Mouse (Mus musculus): ENCODE measurements at regions not wholly inside any gene's neighbourhood (a gene's known extent, or its start where the extent isn't known, plus 50 kb on each side); places are given as distances from the start of the nearest gene placed in this dataset.
"Not testable (repeated sequence)": the region's sequence is repeated elsewhere in the genome, so short reads cannot be mapped to it uniquely, and the experiment has no call there.

- 93% methylated on average over 2 of the region's 2 CpGs for WGBS
- Histone ChIP-seq H3K4me3 (no peak overlapping the region), H3K9me3 (peaks cover 18% of the 10 kb centered on the region; the same call in 1 of the 2 replicates), H3K4me2 (replicated peaks) (no peak overlapping the region), H3K4me1 (no peaks in the 10 kb centered on the region), H3K36me3 (no peaks in the 10 kb centered on the region), H3K27ac (replicated peaks) (no peak overlapping the region), H3K9ac (replicated peaks) (no peak overlapping the region), H3K27me3 (no peaks in the 10 kb centered on the region)
- ATAC-seq (ENCODE audit: low FRiP score, low read depth) = no peak
These were observed 925.1 kb downstream of the Adam6a start for GRCm38 (mm10) chr12:114468857-114469256.

GRCm38 (mm10) chr12:114472678-114473077 lies 929.0 kb downstream of the Adam6a start:
- not testable (repeated sequence) for H3K36me3 ChIP-seq; ATAC-seq (ENCODE audit: low FRiP score, low read depth); H3K27me3 ChIP-seq; H3K4me2 ChIP-seq (replicated peaks); H3K9ac ChIP-seq (replicated peaks); H3K4me1 ChIP-seq; H3K27ac ChIP-seq (replicated peaks); H3K4me3 ChIP-seq
- H3K9me3 ChIP-seq = peaks cover 16% of the 10 kb centered on the region; the same call in 1 of the 2 replicates

GRCm38 (mm10) chr12:114478741-114479140 lies 935.0 kb downstream of the Adam6a start:
- H3K27me3 ChIP-seq = no peaks in the 10 kb centered on the region
- H3K4me2 ChIP-seq (replicated peaks) = no peak overlapping the region
- no peak overlapping the region for H3K4me3 ChIP-seq
- no peak overlapping the region for H3K9ac ChIP-seq (replicated peaks)
- 80% methylated on average over 3 of the region's 3 CpGs for WGBS
- H3K27ac ChIP-seq (replicated peaks) = no peak overlapping the region
- ATAC-seq (ENCODE audit: low FRiP score, low read depth) = no peak
- no peaks in the 10 kb centered on the region for H3K36me3 ChIP-seq
- H3K4me1 ChIP-seq = no peaks in the 10 kb centered on the region
- H3K9me3 ChIP-seq = peaks cover 17% of the 10 kb centered on the region; the same call in 1 of the 2 replicates

GRCm38 (mm10) chr12:114493500-114494031 lies 949.9 kb downstream of the Adam6a start:
- 66% methylated on average over 2 of the region's 2 CpGs for WGBS
- ATAC-seq (ENCODE audit: low FRiP score, low read depth) = not testable (repeated sequence)

GRCm38 (mm10) chr12:114495741-114496140 lies 952.0 kb downstream of the Adam6a start:
- Histone ChIP-seq H3K27me3 (no peaks in the 10 kb centered on the region), H3K36me3 (no peaks in the 10 kb centered on the region), H3K4me3 (no peak overlapping the region), H3K9me3 (peaks cover 13% of the 10 kb centered on the region), H3K4me2 (replicated peaks) (no peak overlapping the region), H3K27ac (replicated peaks) (no peak overlapping the region), H3K4me1 (no peaks in the 10 kb centered on the region), H3K9ac (replicated peaks) (no peak overlapping the region)
- ATAC-seq (ENCODE audit: low FRiP score, low read depth) = no peak
- WGBS = 50% methylated on average over 2 of the region's 2 CpGs

More at GRCm38 (mm10) chr12:114493500-114494031, 949.9 kb downstream of the Adam6a start:
- H3K4me1 ChIP-seq; H3K27ac ChIP-seq (replicated peaks); H3K9ac ChIP-seq (replicated peaks); H3K36me3 ChIP-seq; H3K27me3 ChIP-seq; H3K4me2 ChIP-seq (replicated peaks); H3K4me3 ChIP-seq: not testable (repeated sequence)
- peaks cover 13% of the 10 kb centered on the region for H3K9me3 ChIP-seq

GRCm38 (mm10) chr12:114513143-114513542 lies 969.4 kb downstream of the Adam6a start:
- 85% methylated on average over 2 of the region's 2 CpGs for WGBS

GRCm38 (mm10) chr12:114542094-114542493 lies 998.4 kb downstream of the Adam6a start:
- not testable (repeated sequence) for H3K4me2 ChIP-seq (replicated peaks); H3K9ac ChIP-seq (replicated peaks); H3K4me3 ChIP-seq; H3K27ac ChIP-seq (replicated peaks); H3K36me3 ChIP-seq; H3K27me3 ChIP-seq; ATAC-seq (ENCODE audit: low FRiP score, low read depth); H3K4me1 ChIP-seq; H3K9me3 ChIP-seq
- WGBS = 65% methylated on average over 1 of the region's 1 CpGs

More at GRCm38 (mm10) chr12:114513143-114513542, 969.4 kb downstream of the Adam6a start:
- H3K27ac ChIP-seq (replicated peaks) = no peak overlapping the region
- no peak overlapping the region for H3K4me3 ChIP-seq
- no peak overlapping the region for H3K4me2 ChIP-seq (replicated peaks)
- no peak for ATAC-seq (ENCODE audit: low FRiP score, low read depth)
- H3K9me3 ChIP-seq = peaks cover 13% of the 10 kb centered on the region
- H3K4me1 ChIP-seq = no peaks in the 10 kb centered on the region
- no peaks in the 10 kb centered on the region for H3K36me3 ChIP-seq
- H3K27me3 ChIP-seq = no peaks in the 10 kb centered on the region
- no peak overlapping the region for H3K9ac ChIP-seq (replicated peaks)

GRCm38 (mm10) chr12:114544931-114545330 lies 1001.2 kb downstream of the Adam6a start:
- WGBS = 66% methylated on average over 1 of the region's 1 CpGs
- H3K9ac ChIP-seq (replicated peaks); H3K27me3 ChIP-seq; H3K27ac ChIP-seq (replicated peaks); H3K36me3 ChIP-seq; H3K4me1 ChIP-seq; H3K4me2 ChIP-seq (replicated peaks); ATAC-seq (ENCODE audit: low FRiP score, low read depth); H3K4me3 ChIP-seq: not testable (repeated sequence)
- peaks cover 23% of the 10 kb centered on the region for H3K9me3 ChIP-seq

GRCm38 (mm10) chr12:114562440-114562839 lies 1018.7 kb downstream of the Adam6a start:
- no peaks in the 10 kb centered on the region for H3K27me3 ChIP-seq
- peaks cover 47% of the 10 kb centered on the region for H3K9me3 ChIP-seq
- no peak overlapping the region for H3K4me3 ChIP-seq
- H3K27ac ChIP-seq (replicated peaks) = no peak overlapping the region
- no peak for ATAC-seq (ENCODE audit: low FRiP score, low read depth)
- no peak overlapping the region for H3K4me2 ChIP-seq (replicated peaks)
- 66% methylated on average over 1 of the region's 1 CpGs for WGBS
- no peak overlapping the region for H3K9ac ChIP-seq (replicated peaks)
- H3K4me1 ChIP-seq = no peaks in the 10 kb centered on the region
- H3K36me3 ChIP-seq = no peaks in the 10 kb centered on the region

GRCm38 (mm10) chr12:114562978-114563377 lies 1019.3 kb downstream of the Adam6a start:
- 61% methylated on average over 5 of the region's 5 CpGs for WGBS
- no peak overlapping the region for H3K4me2 ChIP-seq (replicated peaks)
- H3K36me3 ChIP-seq = no peaks in the 10 kb centered on the region
- no peaks in the 10 kb centered on the region for H3K27me3 ChIP-seq
- H3K4me3 ChIP-seq = no peak overlapping the region
- no peak overlapping the region for H3K9ac ChIP-seq (replicated peaks)
- H3K4me1 ChIP-seq = no peaks in the 10 kb centered on the region
- no peak for ATAC-seq (ENCODE audit: low FRiP score, low read depth)
- H3K9me3 ChIP-seq = peaks cover 47% of the 10 kb centered on the region
- no peak overlapping the region for H3K27ac ChIP-seq (replicated peaks)

- H3K27ac ChIP-seq (replicated peaks) = no peak overlapping the region
- H3K4me1 ChIP-seq = no peaks in the 10 kb centered on the region
- H3K27me3 ChIP-seq = no peaks in the 10 kb centered on the region
- peaks cover 47% of the 10 kb centered on the region for H3K9me3 ChIP-seq
- no peak overlapping the region for H3K9ac ChIP-seq (replicated peaks)
- H3K4me3 ChIP-seq = no peak overlapping the region
- H3K36me3 ChIP-seq = no peaks in the 10 kb centered on the region
- ATAC-seq (ENCODE audit: low FRiP score, low read depth) = no peak
- WGBS = 58% methylated on average over 1 of the region's 1 CpGs
- H3K4me2 ChIP-seq (replicated peaks) = no peak overlapping the region
These were observed 1020.0 kb downstream of the Adam6a start for GRCm38 (mm10) chr12:114563683-114564082.

GRCm38 (mm10) chr12:114564329-114564728 lies 1020.6 kb downstream of the Adam6a start:
- Histone ChIP-seq H3K27ac (replicated peaks) (no peak overlapping the region), H3K9ac (replicated peaks) (no peak overlapping the region), H3K27me3 (no peaks in the 10 kb centered on the region), H3K36me3 (no peaks in the 10 kb centered on the region), H3K9me3 (peaks cover 45% of the 10 kb centered on the region), H3K4me1 (no peaks in the 10 kb centered on the region), H3K4me3 (no peak overlapping the region), H3K4me2 (replicated peaks) (no peak overlapping the region)
- ATAC-seq (ENCODE audit: low FRiP score, low read depth) = no peak
- 71% methylated on average over 2 of the region's 2 CpGs for WGBS

GRCm38 (mm10) chr12:114583371-114583770 lies 1039.7 kb downstream of the Adam6a start:
- H3K36me3 ChIP-seq = no peaks in the 10 kb centered on the region
- no peaks in the 10 kb centered on the region for H3K4me1 ChIP-seq
- peaks cover 37% of the 10 kb centered on the region for H3K9me3 ChIP-seq
- no peak overlapping the region for H3K9ac ChIP-seq (replicated peaks)
- H3K4me2 ChIP-seq (replicated peaks) = no peak overlapping the region
- H3K4me3 ChIP-seq = no peak overlapping the region
- ATAC-seq (ENCODE audit: low FRiP score, low read depth) = no peak
- no peaks in the 10 kb centered on the region for H3K27me3 ChIP-seq
- WGBS = 72% methylated on average over 1 of the region's 1 CpGs
- no peak overlapping the region for H3K27ac ChIP-seq (replicated peaks)

All from midbrain, embryonic 12.5 days (tissue).